Mouse (Mus musculus): ENCODE measurements around the gene Maz.

DNA sequence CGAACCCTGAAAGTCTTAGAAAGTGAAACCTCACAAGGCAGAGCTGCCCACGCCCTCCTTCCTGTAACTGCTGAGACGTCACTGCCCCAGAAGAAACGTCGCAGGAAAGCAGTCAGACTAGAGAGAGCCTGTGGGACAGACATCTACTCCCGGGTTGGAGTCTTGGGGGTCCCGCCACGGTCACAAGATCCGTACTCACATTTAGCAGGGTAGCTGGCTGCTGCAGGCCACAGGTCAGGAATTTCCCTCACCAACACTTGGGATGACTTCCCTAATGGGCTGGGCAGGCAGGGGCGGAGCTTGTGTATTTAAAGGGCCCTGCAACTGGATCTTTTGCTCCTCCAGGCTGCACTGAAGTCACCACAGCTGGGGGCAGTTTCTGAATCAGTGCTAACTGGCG is 12.5 kb downstream of the Maz start, which contains the start of gene Mvp:
- TF ChIP-seq CTCF (IDR thresholded peaks at IDR 0.05; ENCODE audit: borderline replicate concordance, extremely low read depth, insufficient read depth, insufficient read length) (no peak), POLR2A (IDR thresholded peaks at IDR 0.05; ENCODE audit: borderline replicate concordance, extremely low read depth, insufficient read depth, insufficient read length, poor library complexity, severe bottlenecking) (no peak)

Measured in brain, embryonic 14.5 days (tissue).